Mouse (Mus musculus) lung, adult 2 months (tissue): ENCODE measurements at regions not wholly inside any gene's neighbourhood (a gene's known extent, or its start where the extent isn't known, plus 50 kb on each side); places are given as distances from the start of the nearest gene placed in this dataset.

ENCODE experiments used
- CTCF ChIP-seq: fragments of 200-500 bp; IDR thresholded peaks from 2 replicates; pipeline ENCODE4 v1.5.1; 2011; ENCODE audit warnings: mild to moderate bottlenecking, low read length, control low read depth; ENCODE audit not compliant: insufficient read depth
- POLR2A ChIP-seq: fragments of 200-500 bp; IDR thresholded peaks from 2 replicates; pipeline ENCODE4 v1.6.1; 2011; ENCODE audit warnings: low read depth, mild to moderate bottlenecking, control low read depth, low read length, borderline replicate concordance; ENCODE audit errors: extremely low read depth

- no peak for TF ChIP-seq CTCF
- no peak for TF ChIP-seq POLR2A
These were observed 196.6 kb downstream of the Mid1ip1 start for GRCm38 (mm10) chrX:10911127-10912061.
